Mouse (Mus musculus) thymus, adult 18-20 months (tissue): ENCODE measurements around the gene Dhdds.

Experiments used
- DNase-seq, 2 experiments: peaks; one replicate each; pipeline ENCODE4 v3.0.0; 2022; ENCODE audit warnings: mixed read lengths in 2 of 2

Gene Dhdds

DNA sequence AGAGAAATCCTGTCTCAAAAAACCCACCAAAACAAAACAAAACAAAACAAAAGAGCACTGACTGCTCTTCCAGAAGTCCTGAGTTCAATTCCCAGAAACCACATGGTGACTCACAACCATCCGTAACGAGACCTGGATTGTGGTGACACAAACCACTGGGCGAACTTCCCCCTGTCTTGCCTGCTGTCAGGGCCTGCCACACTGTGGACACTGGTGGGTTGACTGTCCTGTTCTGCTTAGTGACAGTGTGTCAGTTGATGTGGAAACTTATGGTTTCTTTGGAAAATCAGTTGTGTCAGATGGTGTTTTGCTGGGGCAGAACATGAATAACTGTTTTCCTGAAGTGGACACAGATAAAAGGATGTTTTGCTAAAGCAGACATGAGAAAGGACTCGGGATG, 58.0 kb downstream of the Dhdds start:
- no peak for DNase-seq

DNA sequence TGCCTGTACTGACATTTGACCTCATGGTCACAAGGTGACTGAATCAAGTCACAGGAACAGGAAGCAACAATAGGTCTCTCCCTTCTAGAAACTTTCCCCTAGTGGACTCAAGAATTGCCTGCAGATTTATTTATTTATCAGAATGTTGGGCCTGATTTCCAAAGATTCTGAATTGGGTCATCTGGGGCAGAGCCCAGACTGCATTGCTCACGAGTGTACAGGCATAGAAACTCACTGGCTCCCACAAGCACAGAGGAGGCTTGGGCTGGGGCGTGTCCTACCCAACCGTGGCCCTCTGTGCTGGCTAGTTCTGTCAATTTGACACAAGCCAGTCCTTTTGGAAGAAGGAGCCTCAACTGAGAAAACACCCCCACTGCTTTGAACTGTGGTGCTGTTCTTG, 59.1 kb downstream of the Dhdds start:
- no peak for DNase-seq

DNA sequence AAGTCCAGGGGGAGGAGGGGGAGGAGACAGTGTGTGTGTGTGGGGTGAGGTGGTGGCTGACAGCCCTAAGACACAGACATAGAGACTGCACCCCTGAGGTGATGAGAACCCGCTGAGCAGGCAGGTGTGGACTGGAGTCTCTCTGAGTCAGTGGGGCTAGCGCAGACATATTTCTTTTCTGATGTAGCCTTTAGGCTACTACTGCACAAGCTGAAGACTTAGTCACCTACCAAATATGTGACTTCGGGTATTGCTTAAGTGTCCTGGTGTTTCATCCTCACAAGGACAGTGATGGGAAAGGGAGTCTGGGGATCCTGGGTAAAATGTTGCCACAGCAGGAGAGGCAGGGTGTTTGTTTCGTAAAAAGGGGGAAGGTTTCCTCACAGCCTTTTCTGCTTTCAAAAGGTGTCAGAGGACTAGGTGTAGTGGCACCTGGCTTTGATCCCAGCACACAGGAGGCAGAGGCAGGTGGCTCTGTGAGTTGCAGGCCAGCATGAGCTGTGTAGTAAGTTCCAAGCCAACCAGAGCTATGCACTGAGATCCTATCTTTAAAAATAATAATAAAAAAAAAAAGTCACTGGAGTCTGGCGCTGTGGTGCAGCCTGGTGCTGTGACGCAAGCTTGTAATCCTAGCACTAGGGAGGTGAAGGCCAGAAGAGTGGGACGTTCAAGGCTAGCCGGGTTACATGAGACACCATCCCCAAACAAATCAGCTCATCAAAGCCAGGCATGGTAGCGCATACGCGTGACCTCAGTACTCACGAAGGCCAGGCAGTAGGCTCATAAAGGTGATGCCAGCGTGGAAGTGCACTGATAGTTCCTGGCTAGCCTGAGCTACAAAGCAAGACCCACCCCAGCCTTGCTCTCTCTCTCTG, 60.1 kb downstream of the Dhdds start:
- DNase-seq: no peak

- no peak for DNase-seq
Measured at GRCm38 (mm10) chr4:133938077-133938476, 62.6 kb downstream of the Dhdds start.

GRCm38 (mm10) chr4:133931785-133932184, 68.9 kb downstream of the Dhdds start:
- DNase-seq: no peak

DNA sequence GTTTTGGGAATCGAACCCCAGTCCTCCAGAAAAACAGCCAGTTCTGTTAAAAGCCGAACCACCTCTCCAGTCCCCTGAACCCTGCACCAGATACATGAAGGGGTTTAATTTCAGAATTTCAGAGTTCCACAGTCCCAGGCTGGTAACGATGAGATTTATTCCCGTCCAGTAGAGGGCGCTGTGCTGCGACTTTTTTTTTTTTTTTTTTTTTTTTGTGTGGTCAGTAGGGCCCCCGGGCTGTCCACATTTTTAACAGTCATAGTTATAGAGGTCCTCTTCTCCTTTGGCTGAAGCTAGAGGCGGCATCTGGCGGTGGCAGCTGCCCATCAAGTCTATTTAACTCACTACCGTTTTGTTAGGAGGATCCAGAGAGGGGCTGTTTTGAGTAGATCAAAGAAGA, 69.4 kb downstream of the Dhdds start:
- DNase-seq: no peak

DNA sequence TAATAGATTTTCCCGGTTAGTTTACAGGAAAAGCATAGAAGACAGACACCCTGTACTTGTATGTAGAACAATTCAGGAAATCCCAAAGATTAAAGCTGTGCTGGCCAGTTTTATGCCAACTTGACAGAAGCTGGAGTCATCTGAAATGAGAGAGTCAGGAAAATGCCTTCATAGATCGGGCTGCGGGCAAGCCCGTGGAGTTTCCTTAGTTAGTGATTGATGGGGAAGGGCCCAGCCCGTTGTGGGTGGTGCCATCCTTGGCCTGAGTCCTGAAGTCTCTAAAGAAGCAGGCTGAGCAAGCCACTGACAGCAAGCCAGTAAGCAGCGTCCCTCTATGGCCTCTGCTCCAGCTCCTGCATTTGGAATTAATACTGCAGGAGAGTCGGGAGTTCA, 71.4 kb downstream of the Dhdds start:
- no peak for DNase-seq

DNA sequence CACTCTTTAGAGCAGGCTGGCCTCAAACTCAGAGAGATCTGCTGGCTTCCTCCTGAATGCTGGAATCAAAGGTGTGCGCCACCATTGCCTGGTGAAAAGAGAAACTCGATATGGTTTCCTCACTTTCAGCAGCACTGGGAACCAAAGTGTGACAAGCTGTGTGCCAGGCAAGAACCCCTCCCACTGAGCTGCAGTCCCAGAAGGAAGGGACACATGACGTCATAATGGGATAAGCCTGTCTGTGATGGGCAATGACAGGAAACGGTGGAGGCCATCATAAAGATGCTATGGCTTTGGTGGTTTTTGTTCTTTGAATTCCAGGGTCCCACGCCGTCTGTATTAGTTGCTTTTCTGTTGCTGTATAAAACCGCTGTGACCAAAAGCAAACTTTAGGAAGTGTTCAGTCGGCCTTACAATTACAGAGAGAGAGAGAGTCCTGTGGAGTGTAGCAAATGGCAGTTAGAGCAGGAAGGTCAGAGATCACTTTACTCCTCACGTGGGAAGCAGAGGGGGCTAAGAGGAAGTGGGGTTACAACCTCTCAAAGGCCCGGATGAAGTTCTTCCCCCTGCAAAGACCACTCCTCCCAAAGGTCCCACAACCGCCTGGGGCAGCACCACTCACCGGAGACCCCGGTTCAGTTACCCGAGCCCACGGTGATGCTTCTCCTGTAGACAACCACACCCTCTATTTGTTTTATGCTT, 72.0 kb downstream of the Dhdds start:
- no peak for DNase-seq

DNA sequence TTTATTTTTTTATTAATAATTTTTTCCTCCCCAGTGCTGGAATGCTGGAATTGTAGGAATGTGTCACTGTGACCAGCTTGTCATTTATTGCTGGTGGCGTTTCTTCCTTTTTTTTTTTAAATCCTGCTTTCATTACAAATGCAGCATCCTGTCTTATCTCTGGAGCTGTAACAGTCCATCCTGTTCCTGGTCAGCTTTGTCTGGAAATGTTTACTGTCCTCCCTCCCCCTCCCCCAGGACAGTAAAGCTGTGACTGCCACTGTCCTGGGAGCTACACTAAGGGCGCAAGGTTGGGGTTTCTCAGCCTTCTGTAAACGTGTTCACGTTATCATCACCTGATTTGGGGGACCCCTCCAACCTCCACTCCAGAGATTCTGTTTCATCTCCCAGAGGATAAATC, 75.5 kb downstream of the Dhdds start:
- no peak for DNase-seq

DNA sequence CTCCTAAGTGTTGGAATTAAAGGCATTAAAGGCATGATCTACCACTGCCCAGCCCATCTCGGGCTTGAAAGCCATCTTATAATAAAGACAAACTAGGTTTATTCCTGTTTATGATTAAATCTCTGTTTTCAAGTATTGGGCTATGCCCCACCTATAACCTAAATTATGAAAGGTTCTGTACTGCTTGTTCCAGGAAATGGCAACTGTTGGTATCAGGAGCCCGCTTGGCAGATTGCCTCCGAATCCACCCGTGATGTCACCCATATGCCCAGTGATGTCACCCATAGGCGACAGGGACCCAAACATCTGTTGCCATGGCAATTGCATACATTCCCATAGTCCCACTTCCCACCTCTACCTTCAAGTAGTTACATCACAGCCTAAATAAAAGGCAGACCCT, 77.0 kb downstream of the Dhdds start:
- no peak for DNase-seq
